17 mouse cellular contexts compared by ENCODE assay signal in genomic region chr1:72596231-72596630, GRCm38 (mm10). TPM values are rescaled to one million over a fixed set of nuclear protein-coding genes. Genes with fewer than 3 reads are reported as not detected.
A peak's percentile ranks its signal among the peaks of the same experiment; 100 is the strongest.
DNase-seq lines count a peak whose midpoint lies in the region.
"Had no signal": no experiment of that assay in that cellular context is flagged by ENCODE, and none has a peak within 500 bp of the region (broad histone marks: within the 10 kb centered on the region; RNA-seq: fewer than 3 reads in every experiment).

No protein-coding gene starts in this region.

- peak; percentile 42 for DNase-seq in lung, postnatal 10 days
- no peak for DNase-seq in lung, adult 18-20 months
- DNase-seq in adrenal gland, adult 2 months = peak; percentile 88
- peak; percentile 69 for DNase-seq in adrenal gland, postnatal 10 days
- peak; percentile 55 for DNase-seq in testis, postnatal 10 days (ENCODE audit: low spot score)
- no peak for DNase-seq in cerebellum, adult 9-11 months
- no peak for DNase-seq in frontal cortex, postnatal 10 days (ENCODE audit: low spot score in 2 of 2)
- DNase-seq: cerebellum, adult 2 months; cerebellum, postnatal 14 days; gastrocnemius, adult 2 months; gastrocnemius, postnatal 36 days; heart, adult 18-20 months; heart, postnatal 14 days; kidney, adult 18-20 months had no signal

RNA-seq across cellular contexts. Expression of gene Smarcal1, which starts 13.2 kb away (rescaled TPM):
- 10 to 100 TPM; 38.5 to 51.4 TPM for total RNA-seq in adrenal gland, adult 2 months (2021)
- polyA plus RNA-seq in adrenal gland, adult 2 months (2012; rRNA removed) = 49.5 and 56.9 TPM in 2 replicates
- total RNA-seq in adrenal gland, postnatal 10 days (2021) = 10 to 100 TPM; 26.3 to 40.2 TPM

RNA-seq across cellular contexts. Expression of gene March4, which starts 59.5 kb away (rescaled TPM):
- total RNA-seq in adrenal gland, adult 2 months (2021) = under 1 TPM; 0.35 to 0.45 TPM
- polyA plus RNA-seq in adrenal gland, adult 2 months (2012; rRNA removed) = 0.17 and 0.18 TPM in 2 replicates
- 1 to 10 TPM; 1.3 to 2.5 TPM for total RNA-seq in adrenal gland, postnatal 10 days (2021)
- total RNA-seq: ES-E14; hematopoietic stem cell, adult 5-6 weeks had no signal
- polyA plus RNA-seq: heart, embryonic 11.5 days had no signal

Comparison
In these comparisons a context has a peak if more than half of its experiments do, and no peak if none do; other contexts are left out.
1. DNase-seq: peak in lung, postnatal 10 days (single experiment), adrenal gland, adult 2 months (single experiment), adrenal gland, postnatal 10 days (single experiment) and testis, postnatal 10 days (single experiment); none in lung, adult 18-20 months (0 of 2), cerebellum, adult 9-11 months (single experiment) and frontal cortex, postnatal 10 days (0 of 2).